Mouse (Mus musculus): ENCODE data around the gene Cenpu. TPM values are rescaled to one million over a fixed set of nuclear protein-coding genes. Genes with fewer than 3 reads are reported as not detected.

Gene Cenpu
- polyA plus RNA-seq, 1 experiment from 2014 or later: 16.4 TPM

GRCm38 (mm10) chr8:46526821-46527220, 25.0 kb upstream of the Cenpu start:
- WGBS: 68% methylated on average over 10 of the region's 10 CpGs

GRCm38 (mm10) chr8:46529508-46529907, 22.3 kb upstream of the Cenpu start:
- no peak overlapping the region for H3K4me2 ChIP-seq (replicated peaks)
- H3K27me3 ChIP-seq: no peaks in the 10 kb centered on the region
- H3K9ac ChIP-seq: no peak overlapping the region
- H3K4me3 ChIP-seq: no peak overlapping the region
- H3K9me3 ChIP-seq: no peaks in the 10 kb centered on the region
- WGBS: 77% methylated on average over 4 of the region's 4 CpGs
- H3K36me3 ChIP-seq: no peaks in the 10 kb centered on the region; the same call in 1 of the 2 replicates
- H3K27ac ChIP-seq: no peak overlapping the region
- H3K4me1 ChIP-seq: peaks cover 14% of the 10 kb centered on the region
- no peak for ATAC-seq (ENCODE audit: insufficient number of reproducible peaks, insufficient read depth, low FRiP score, low TSS enrichment)

More at GRCm38 (mm10) chr8:46526821-46527220, 25.0 kb upstream of the Cenpu start:
- H3K27me3 ChIP-seq: no peaks in the 10 kb centered on the region
- ATAC-seq (ENCODE audit: insufficient number of reproducible peaks, insufficient read depth, low FRiP score, low TSS enrichment): no peak
- no peak overlapping the region for H3K4me3 ChIP-seq
- no peak overlapping the region for H3K4me2 ChIP-seq (replicated peaks)
- no peaks in the 10 kb centered on the region for H3K9me3 ChIP-seq
- H3K27ac ChIP-seq: no peak overlapping the region
- no peak overlapping the region for H3K9ac ChIP-seq
- peaks cover 15% of the 10 kb centered on the region for H3K4me1 ChIP-seq
- H3K36me3 ChIP-seq: no peaks in the 10 kb centered on the region

GRCm38 (mm10) chr8:46530541-46530940, 21.3 kb upstream of the Cenpu start:
- Histone ChIP-seq H3K9ac (no peak overlapping the region), H3K36me3 (no peaks in the 10 kb centered on the region; the same call in 1 of the 2 replicates), H3K4me3 (no peak overlapping the region), H3K4me1 (peaks cover 4% of the 10 kb centered on the region), H3K27ac (no peak overlapping the region), H3K4me2 (replicated peaks) (no peak overlapping the region), H3K9me3 (no peaks in the 10 kb centered on the region), H3K27me3 (no peaks in the 10 kb centered on the region)
- 19% methylated on average over 4 of the region's 4 CpGs for WGBS
- no peak for ATAC-seq (ENCODE audit: insufficient number of reproducible peaks, insufficient read depth, low FRiP score, low TSS enrichment)

DNA sequence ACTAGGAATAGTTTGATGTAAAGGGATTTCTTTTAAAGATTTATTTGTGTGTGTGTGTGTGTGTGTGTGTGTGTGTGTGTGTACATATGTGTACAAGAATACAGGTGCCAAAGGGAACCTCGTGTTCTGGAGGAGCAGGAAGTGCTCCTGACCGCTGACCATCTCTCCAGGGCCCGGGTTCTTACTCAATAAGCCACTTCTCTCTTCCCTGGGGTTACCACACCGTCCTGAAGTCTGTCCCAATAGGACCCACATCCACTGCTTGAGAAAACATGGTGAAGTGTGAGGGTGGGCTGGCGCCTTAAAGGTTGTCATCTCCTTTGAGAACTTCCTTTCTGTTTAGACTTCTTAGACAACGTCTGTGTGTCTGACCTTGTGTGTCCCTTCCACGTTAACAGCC, 17.9 kb upstream of the Cenpu start:
- 76% methylated on average over 7 of the region's 7 CpGs for WGBS

DNA sequence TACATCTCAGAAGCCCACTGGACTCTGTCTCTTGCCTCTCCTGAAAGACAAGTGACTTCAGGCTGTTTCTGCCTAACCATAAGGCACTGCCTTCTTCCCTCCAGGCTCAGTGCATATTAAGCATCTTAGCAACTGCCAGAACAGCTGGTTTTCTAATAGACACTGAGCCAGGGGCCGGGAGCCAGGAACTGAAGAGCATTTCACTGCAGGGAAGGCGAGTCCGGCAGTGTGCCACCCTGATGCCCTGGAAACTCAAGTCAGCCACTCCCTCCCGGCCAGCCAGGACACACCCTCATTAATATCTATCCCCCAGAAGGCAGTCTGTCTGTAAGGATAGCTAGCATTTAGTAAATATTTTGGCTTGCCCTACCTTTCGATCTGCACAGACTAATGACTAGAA, 12.1 kb upstream of the Cenpu start:
- no peaks in the 10 kb centered on the region for H3K27me3 ChIP-seq
- 57% methylated on average over 5 of the region's 5 CpGs for WGBS
- no peak overlapping the region for H3K9ac ChIP-seq
- H3K36me3 ChIP-seq: no peaks in the 10 kb centered on the region
- no peak for ATAC-seq (ENCODE audit: insufficient number of reproducible peaks, insufficient read depth, low FRiP score, low TSS enrichment)
- H3K4me3 ChIP-seq: no peak overlapping the region
- H3K27ac ChIP-seq: peak overlapping the region; percentile 36; the same call in 1 of the 2 replicates
- no peaks in the 10 kb centered on the region; the same call in 1 of the 2 replicates for H3K4me1 ChIP-seq
- no peaks in the 10 kb centered on the region for H3K9me3 ChIP-seq
- H3K4me2 ChIP-seq (replicated peaks): no peak overlapping the region

More for the DNA sequence above, 17.9 kb upstream of the Cenpu start:
- H3K4me3 ChIP-seq: no peak overlapping the region
- H3K9me3 ChIP-seq: no peaks in the 10 kb centered on the region
- ATAC-seq (ENCODE audit: insufficient number of reproducible peaks, insufficient read depth, low FRiP score, low TSS enrichment): no peak
- H3K27ac ChIP-seq: no peak overlapping the region
- no peaks in the 10 kb centered on the region; the same call in 1 of the 2 replicates for H3K36me3 ChIP-seq
- H3K9ac ChIP-seq: no peak overlapping the region
- no peaks in the 10 kb centered on the region for H3K27me3 ChIP-seq
- no peak overlapping the region for H3K4me2 ChIP-seq (replicated peaks)
- no peaks in the 10 kb centered on the region for H3K4me1 ChIP-seq

DNA sequence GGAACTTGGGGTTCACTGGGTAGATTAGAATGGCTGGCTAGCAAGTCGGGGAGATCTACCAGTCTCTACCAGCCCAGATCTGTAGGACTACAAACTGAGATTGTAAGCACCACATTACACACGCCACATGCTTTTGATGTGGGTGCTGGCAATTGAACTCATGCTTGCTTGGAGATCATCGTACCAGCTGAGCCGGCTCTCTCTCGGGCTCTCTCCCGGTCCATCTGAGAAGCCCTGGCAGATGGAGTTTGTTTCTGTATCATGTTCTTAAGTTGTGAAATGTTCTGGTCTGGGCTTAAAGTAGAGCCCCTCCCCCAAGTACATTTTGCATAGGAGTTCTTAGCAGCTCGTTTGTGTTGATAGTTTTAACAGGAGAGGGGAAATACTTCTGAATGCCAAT, 8.6 kb upstream of the Cenpu start:
- no peak overlapping the region for H3K4me3 ChIP-seq
- whole genome bisulfite sequencing: 62% methylated on average over 7 of the region's 7 CpGs
- H3K4me1 ChIP-seq: peaks cover 3% of the 10 kb centered on the region; the same call in 1 of the 2 replicates
- H3K9ac ChIP-seq: no peak overlapping the region
- no peak for ATAC-seq (ENCODE audit: insufficient number of reproducible peaks, insufficient read depth, low FRiP score, low TSS enrichment)
- H3K27me3 ChIP-seq: no peaks in the 10 kb centered on the region
- no peak overlapping the region for H3K4me2 ChIP-seq (replicated peaks)
- H3K9me3 ChIP-seq: no peaks in the 10 kb centered on the region
- H3K36me3 ChIP-seq: no peaks in the 10 kb centered on the region
- H3K27ac ChIP-seq: no peak overlapping the region

- H3K27me3 ChIP-seq: no peaks in the 10 kb centered on the region
- no peak overlapping the region for H3K4me2 ChIP-seq (replicated peaks)
- no peak for ATAC-seq (ENCODE audit: insufficient number of reproducible peaks, insufficient read depth, low FRiP score, low TSS enrichment)
- WGBS: 75% methylated on average over 6 of the region's 6 CpGs
- no peak overlapping the region for H3K9ac ChIP-seq
- no peaks in the 10 kb centered on the region for H3K9me3 ChIP-seq
- no peaks in the 10 kb centered on the region for H3K36me3 ChIP-seq
- no peak overlapping the region for H3K27ac ChIP-seq
- peaks cover 3% of the 10 kb centered on the region; the same call in 1 of the 2 replicates for H3K4me1 ChIP-seq
- no peak overlapping the region for H3K4me3 ChIP-seq
Observed at GRCm38 (mm10) chr8:46543662-46544061, 8.2 kb upstream of the Cenpu start.

- H3K27ac ChIP-seq: no peak overlapping the region
- no peak overlapping the region for H3K4me2 ChIP-seq (replicated peaks)
- no peak for ATAC-seq (ENCODE audit: insufficient number of reproducible peaks, insufficient read depth, low FRiP score, low TSS enrichment)
- H3K36me3 ChIP-seq: no peaks in the 10 kb centered on the region
- H3K27me3 ChIP-seq: no peaks in the 10 kb centered on the region
- no peaks in the 10 kb centered on the region for H3K9me3 ChIP-seq
- H3K9ac ChIP-seq: no peak overlapping the region
- peaks cover 3% of the 10 kb centered on the region; the same call in 1 of the 2 replicates for H3K4me1 ChIP-seq
- WGBS: 86% methylated on average over 5 of the region's 5 CpGs
- no peak overlapping the region for H3K4me3 ChIP-seq
Observed at GRCm38 (mm10) chr8:46545854-46546253, 6.0 kb upstream of the Cenpu start.

DNA sequence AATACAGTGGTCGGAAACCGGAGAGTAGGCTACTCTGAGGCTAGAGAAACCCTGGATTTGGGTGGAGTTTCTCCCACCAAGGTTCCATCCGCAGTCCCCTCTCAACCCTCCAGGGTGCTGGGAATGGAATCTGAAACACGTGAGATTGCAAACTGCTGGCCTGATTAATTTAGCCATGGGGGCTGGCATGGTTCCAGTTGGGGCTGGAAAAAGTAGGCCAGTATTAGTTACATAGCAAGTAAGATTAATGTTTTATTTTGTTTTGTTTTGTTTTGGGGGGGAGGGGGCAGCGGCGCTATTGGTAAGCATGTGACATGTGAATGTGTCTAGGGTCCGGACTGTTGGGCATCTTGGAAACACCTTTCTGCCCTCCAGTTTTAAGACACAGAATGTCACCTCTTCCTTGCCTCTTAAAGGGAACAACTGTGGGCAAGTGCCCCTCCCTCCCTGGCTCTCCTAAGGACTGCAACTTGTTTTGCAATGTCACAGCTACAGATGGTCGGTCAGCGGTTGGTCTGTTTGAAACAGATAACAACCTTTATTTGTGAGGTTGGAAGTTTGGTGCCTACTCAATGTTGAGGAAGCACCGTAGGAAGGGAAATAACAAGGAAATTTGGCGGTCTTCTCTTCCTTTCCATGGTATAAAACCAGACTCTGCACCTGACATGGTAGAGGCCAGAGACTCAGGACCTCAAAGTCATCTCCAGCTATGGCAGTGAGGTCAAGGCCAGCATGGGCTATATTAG, 5.2 kb upstream of the Cenpu start:
- no peak overlapping the region for H3K27ac ChIP-seq
- H3K9ac ChIP-seq: no peak overlapping the region
- H3K4me2 ChIP-seq (replicated peaks): no peak overlapping the region
- H3K9me3 ChIP-seq: no peaks in the 10 kb centered on the region
- H3K27me3 ChIP-seq: no peaks in the 10 kb centered on the region
- no peak for ATAC-seq (ENCODE audit: insufficient number of reproducible peaks, insufficient read depth, low FRiP score, low TSS enrichment)
- no peaks in the 10 kb centered on the region for H3K36me3 ChIP-seq
- WGBS: 79% methylated on average over 11 of the region's 11 CpGs
- H3K4me1 ChIP-seq: peaks cover 3% of the 10 kb centered on the region; the same call in 1 of the 2 replicates
- no peak overlapping the region for H3K4me3 ChIP-seq

GRCm38 (mm10) chr8:46547245-46547644, 4.6 kb upstream of the Cenpu start:
- Histone ChIP-seq H3K27ac (no peak overlapping the region), H3K4me3 (no peak overlapping the region), H3K9me3 (no peaks in the 10 kb centered on the region), H3K4me1 (peaks cover 3% of the 10 kb centered on the region; the same call in 1 of the 2 replicates), H3K36me3 (no peaks in the 10 kb centered on the region), H3K4me2 (replicated peaks) (no peak overlapping the region), H3K27me3 (no peaks in the 10 kb centered on the region), H3K9ac (no peak overlapping the region)
- 47% methylated on average over 4 of the region's 4 CpGs for WGBS
- no peak for ATAC-seq (ENCODE audit: insufficient number of reproducible peaks, insufficient read depth, low FRiP score, low TSS enrichment)

GRCm38 (mm10) chr8:46550058-46550457, 1.8 kb upstream of the Cenpu start:
- no peaks in the 10 kb centered on the region for H3K27me3 ChIP-seq
- no peak overlapping the region for H3K9ac ChIP-seq
- H3K4me3 ChIP-seq: no peak overlapping the region
- no peak for ATAC-seq (ENCODE audit: insufficient number of reproducible peaks, insufficient read depth, low FRiP score, low TSS enrichment)
- no peaks in the 10 kb centered on the region for H3K36me3 ChIP-seq
- peaks cover 14% of the 10 kb centered on the region for H3K4me1 ChIP-seq
- no peak overlapping the region for H3K27ac ChIP-seq
- no peak overlapping the region for H3K4me2 ChIP-seq (replicated peaks)
- H3K9me3 ChIP-seq: no peaks in the 10 kb centered on the region
- WGBS: 85% methylated on average over 8 of the region's 8 CpGs

GRCm38 (mm10) chr8:46551029-46551428, 799 bp upstream of the Cenpu start:
- Histone ChIP-seq H3K4me1 (peaks cover 14% of the 10 kb centered on the region), H3K9ac (no peak overlapping the region), H3K4me3 (peak overlapping the region; percentile 71), H3K36me3 (0 out of 2 replicates have a peak, but pooled peaks cover under 1% of the 10 kb centered on the region), H3K9me3 (no peaks in the 10 kb centered on the region), H3K27ac (no peak overlapping the region), H3K4me2 (replicated peaks) (peak overlapping the region; percentile 81), H3K27me3 (no peaks in the 10 kb centered on the region)
- 44% methylated on average over 4 of the region's 4 CpGs for WGBS
- ATAC-seq (ENCODE audit: insufficient number of reproducible peaks, insufficient read depth, low FRiP score, low TSS enrichment): no peak

Measured in embryonic facial prominence, embryonic 12.5 days (tissue).